Mouse (Mus musculus): ENCODE measurements at regions not wholly inside any gene's neighbourhood (a gene's known extent, or its start where the extent isn't known, plus 50 kb on each side); places are given as distances from the start of the nearest gene placed in this dataset.
"Not testable (repeated sequence)": the region's sequence is repeated elsewhere in the genome, so short reads cannot be mapped to it uniquely, and the experiment has no call there.

GRCm38 (mm10) chr3:138642026-138642425, 100.0 kb upstream of the Tspan5 start:
- Histone ChIP-seq H3K27me3 (replicated peaks; ENCODE audit: control insufficient read depth, insufficient read depth, low read length) (no peaks in the 10 kb centered on the region), H3K27ac (ENCODE audit: low read depth, low read length) (no peak overlapping the region), H3K4me2 (ENCODE audit: low read length) (no peak overlapping the region), H3K9ac (ENCODE audit: low read length) (no peak overlapping the region), H3K4me3 (ENCODE audit: low read depth, low read length) (no peak overlapping the region), H3K4me1 (ENCODE audit: control insufficient read depth, insufficient read depth, low read length) (peaks cover 15% of the 10 kb centered on the region), H3K36me3 (ENCODE audit: control insufficient read depth, insufficient read depth, low read length) (no peaks in the 10 kb centered on the region), H3K9me3 (replicated peaks; ENCODE audit: control insufficient read depth, low read length) (no peaks in the 10 kb centered on the region)
- 88% methylated on average over 1 of the region's 1 CpGs for WGBS
- DNase-seq (ENCODE audit: low spot score) (no peak), ATAC-seq (no peak)

- H3K27me3 ChIP-seq (replicated peaks; ENCODE audit: control insufficient read depth, insufficient read depth, low read length) = no peaks in the 10 kb centered on the region
- WGBS = 12% methylated on average over 15 of the region's 15 CpGs
- ATAC-seq (peak; percentile 18; the same call in 1 of the 2 replicates), DNase-seq (ENCODE audit: low spot score) (no peak)
- H3K9me3 ChIP-seq (replicated peaks; ENCODE audit: control insufficient read depth, low read length) = no peaks in the 10 kb centered on the region
- no peaks in the 10 kb centered on the region for H3K36me3 ChIP-seq (ENCODE audit: control insufficient read depth, insufficient read depth, low read length)
- peak overlapping the region; percentile 52 for H3K9ac ChIP-seq (ENCODE audit: low read length)
- H3K4me2 ChIP-seq (ENCODE audit: low read length) = peak overlapping the region; percentile 53
- H3K4me1 ChIP-seq (ENCODE audit: control insufficient read depth, insufficient read depth, low read length) = peaks cover 15% of the 10 kb centered on the region
- peak overlapping the region; percentile 58; the same call in 1 of the 2 replicates for H3K27ac ChIP-seq (ENCODE audit: low read depth, low read length)
- peak overlapping the region; percentile 21 for H3K4me3 ChIP-seq (ENCODE audit: low read depth, low read length)
These were observed 98.1 kb upstream of the Tspan5 start for GRCm38 (mm10) chr3:138643951-138644285.

GRCm38 (mm10) chr3:138644286-138644951, 97.6 kb upstream of the Tspan5 start:
- H3K4me1 ChIP-seq (ENCODE audit: control insufficient read depth, insufficient read depth, low read length) = peaks cover 15% of the 10 kb centered on the region
- H3K4me2 ChIP-seq (ENCODE audit: low read length) = peak overlapping the region; percentile 53
- no peaks in the 10 kb centered on the region for H3K9me3 ChIP-seq (replicated peaks; ENCODE audit: control insufficient read depth, low read length)
- ATAC-seq (peak; percentile 83), DNase-seq (ENCODE audit: low spot score) (peak; percentile 70)
- H3K4me3 ChIP-seq (ENCODE audit: low read depth, low read length) = peak overlapping the region; percentile 21
- H3K9ac ChIP-seq (ENCODE audit: low read length) = peak overlapping the region; percentile 52
- no peaks in the 10 kb centered on the region for H3K27me3 ChIP-seq (replicated peaks; ENCODE audit: control insufficient read depth, insufficient read depth, low read length)
- H3K27ac ChIP-seq (ENCODE audit: low read depth, low read length) = peak overlapping the region; percentile 58
- no peaks in the 10 kb centered on the region for H3K36me3 ChIP-seq (ENCODE audit: control insufficient read depth, insufficient read depth, low read length)
- WGBS = 1% methylated on average over 19 of the region's 19 CpGs

- H3K36me3 ChIP-seq (ENCODE audit: control insufficient read depth, insufficient read depth, low read length) = no peaks in the 10 kb centered on the region
- no peak overlapping the region for H3K9ac ChIP-seq (ENCODE audit: low read length)
- no peak overlapping the region for H3K4me3 ChIP-seq (ENCODE audit: low read depth, low read length)
- WGBS = 11% methylated on average over 3 of the region's 3 CpGs
- ATAC-seq = 0 out of 2 replicates have a peak, but pooled peaks have one; percentile 11
- peaks cover 15% of the 10 kb centered on the region for H3K4me1 ChIP-seq (ENCODE audit: control insufficient read depth, insufficient read depth, low read length)
- H3K27me3 ChIP-seq (replicated peaks; ENCODE audit: control insufficient read depth, insufficient read depth, low read length) = no peaks in the 10 kb centered on the region
- H3K27ac ChIP-seq (ENCODE audit: low read depth, low read length) = peak overlapping the region; percentile 36; the same call in 1 of the 2 replicates
- DNase-seq (ENCODE audit: low spot score) = peak; percentile 63
- no peak overlapping the region for H3K4me2 ChIP-seq (ENCODE audit: low read length)
- no peaks in the 10 kb centered on the region for H3K9me3 ChIP-seq (replicated peaks; ENCODE audit: control insufficient read depth, low read length)
These were observed 96.7 kb upstream of the Tspan5 start for GRCm38 (mm10) chr3:138645320-138645719.

GRCm38 (mm10) chr3:138649699-138650098, 92.3 kb upstream of the Tspan5 start:
- no peaks in the 10 kb centered on the region for H3K27me3 ChIP-seq (replicated peaks; ENCODE audit: control insufficient read depth, insufficient read depth, low read length)
- no peak overlapping the region for H3K4me3 ChIP-seq (ENCODE audit: low read depth, low read length)
- ATAC-seq (no peak), DNase-seq (ENCODE audit: low spot score) (no peak)
- no peaks in the 10 kb centered on the region for H3K36me3 ChIP-seq (ENCODE audit: control insufficient read depth, insufficient read depth, low read length)
- no peak overlapping the region for H3K9ac ChIP-seq (ENCODE audit: low read length)
- no peaks in the 10 kb centered on the region for H3K9me3 ChIP-seq (replicated peaks; ENCODE audit: control insufficient read depth, low read length)
- no peak overlapping the region for H3K4me2 ChIP-seq (ENCODE audit: low read length)
- H3K4me1 ChIP-seq (ENCODE audit: control insufficient read depth, insufficient read depth, low read length) = peaks cover 6% of the 10 kb centered on the region; the same call in 1 of the 2 replicates
- WGBS = 93% methylated on average over 6 of the region's 6 CpGs
- no peak overlapping the region for H3K27ac ChIP-seq (ENCODE audit: low read depth, low read length)

GRCm38 (mm10) chr3:138650671-138651070, 91.3 kb upstream of the Tspan5 start:
- not testable (repeated sequence) for H3K9ac ChIP-seq (ENCODE audit: low read length); H3K4me2 ChIP-seq (ENCODE audit: low read length); H3K27ac ChIP-seq (ENCODE audit: low read depth, low read length); H3K27me3 ChIP-seq (replicated peaks; ENCODE audit: control insufficient read depth, insufficient read depth, low read length); H3K9me3 ChIP-seq (replicated peaks; ENCODE audit: control insufficient read depth, low read length); H3K36me3 ChIP-seq (ENCODE audit: control insufficient read depth, insufficient read depth, low read length); H3K4me1 ChIP-seq (ENCODE audit: control insufficient read depth, insufficient read depth, low read length); DNase-seq (ENCODE audit: low spot score); H3K4me3 ChIP-seq (ENCODE audit: low read depth, low read length); ATAC-seq
- WGBS = 95% methylated on average over 4 of the region's 4 CpGs

- 0 out of 2 replicates have a peak, but pooled peaks cover 4% of the 10 kb centered on the region for H3K4me1 ChIP-seq (ENCODE audit: control insufficient read depth, insufficient read depth, low read length)
- H3K4me2 ChIP-seq (ENCODE audit: low read length) = no peak overlapping the region
- H3K27me3 ChIP-seq (replicated peaks; ENCODE audit: control insufficient read depth, insufficient read depth, low read length) = no peaks in the 10 kb centered on the region
- ATAC-seq = no peak
- DNase-seq (ENCODE audit: low spot score) = no peak
- WGBS = 81% methylated on average over 12 of the region's 12 CpGs
- H3K9ac ChIP-seq (ENCODE audit: low read length) = no peak overlapping the region
- H3K9me3 ChIP-seq (replicated peaks; ENCODE audit: control insufficient read depth, low read length) = no peaks in the 10 kb centered on the region
- H3K36me3 ChIP-seq (ENCODE audit: control insufficient read depth, insufficient read depth, low read length) = no peaks in the 10 kb centered on the region
- no peak overlapping the region for H3K27ac ChIP-seq (ENCODE audit: low read depth, low read length)
- no peak overlapping the region for H3K4me3 ChIP-seq (ENCODE audit: low read depth, low read length)
These were observed 90.4 kb upstream of the Tspan5 start for GRCm38 (mm10) chr3:138651361-138652205.

- Histone ChIP-seq H3K4me3 (ENCODE audit: low read depth, low read length) (no peak overlapping the region), H3K4me1 (ENCODE audit: control insufficient read depth, insufficient read depth, low read length) (0 out of 2 replicates have a peak, but pooled peaks cover 4% of the 10 kb centered on the region), H3K27ac (ENCODE audit: low read depth, low read length) (no peak overlapping the region), H3K36me3 (ENCODE audit: control insufficient read depth, insufficient read depth, low read length) (no peaks in the 10 kb centered on the region), H3K4me2 (ENCODE audit: low read length) (no peak overlapping the region), H3K9me3 (replicated peaks; ENCODE audit: control insufficient read depth, low read length) (no peaks in the 10 kb centered on the region), H3K9ac (ENCODE audit: low read length) (no peak overlapping the region), H3K27me3 (replicated peaks; ENCODE audit: control insufficient read depth, insufficient read depth, low read length) (no peaks in the 10 kb centered on the region)
- 86% methylated on average over 2 of the region's 2 CpGs for WGBS
- DNase-seq (ENCODE audit: low spot score) (no peak), ATAC-seq (no peak)
These were observed 89.8 kb upstream of the Tspan5 start for GRCm38 (mm10) chr3:138652206-138652605.

GRCm38 (mm10) chr3:138652685-138653084, 89.3 kb upstream of the Tspan5 start:
- Histone ChIP-seq H3K4me2 (ENCODE audit: low read length) (no peak overlapping the region), H3K9me3 (replicated peaks; ENCODE audit: control insufficient read depth, low read length) (no peaks in the 10 kb centered on the region), H3K4me3 (ENCODE audit: low read depth, low read length) (no peak overlapping the region), H3K27ac (ENCODE audit: low read depth, low read length) (no peak overlapping the region), H3K4me1 (ENCODE audit: control insufficient read depth, insufficient read depth, low read length) (0 out of 2 replicates have a peak, but pooled peaks cover 4% of the 10 kb centered on the region), H3K36me3 (ENCODE audit: control insufficient read depth, insufficient read depth, low read length) (no peaks in the 10 kb centered on the region), H3K9ac (ENCODE audit: low read length) (no peak overlapping the region), H3K27me3 (replicated peaks; ENCODE audit: control insufficient read depth, insufficient read depth, low read length) (no peaks in the 10 kb centered on the region)
- no peak for ATAC-seq
- DNase-seq (ENCODE audit: low spot score) = peak; percentile 23
- 81% methylated on average over 4 of the region's 4 CpGs for WGBS
